Mouse (Mus musculus) gastrocnemius, adult 2 months (tissue): Measurements from ENCODE around the gene Rin3. TPM values are rescaled to one million over a fixed set of nuclear protein-coding genes. Genes with fewer than 3 reads are reported as not detected.
"Not testable (repeated sequence)": the region's sequence is repeated elsewhere in the genome, so short reads cannot be mapped to it uniquely, and the experiment has no call there.

Experiments used
- DNase-seq: peaks from one replicate; pipeline ENCODE4 v3.0.0; 2022
- H3K27ac ChIP-seq: fragments of 200-600 bp; 2 replicates; pipeline ENCODE4 v1.8.1; 2022; ENCODE audit warnings: mild to moderate bottlenecking
- H3K4me3 ChIP-seq: fragments of 200-600 bp; 2 replicates; pipeline ENCODE4 v1.8.1; 2022; ENCODE audit warnings: mild to moderate bottlenecking, moderate library complexity
- CTCF ChIP-seq: fragments of 200-600 bp; IDR thresholded peaks from 2 replicates; pipeline ENCODE4 v1.8.1; 2022; ENCODE audit warnings: antibody characterized with exemption, mild to moderate bottlenecking, moderate library complexity
- intact Hi-C: fragments of 180-260 bp; cut with DNase I; formaldehyde crosslinking; loops from one replicate; pipeline ENCODE4 v1.15.1; 2025
- total RNA-seq, 2 experiments: library from RNA; stranded (reverse); gene quantifications; 2 replicates each; pipeline ENCODE4 v1.2.3; 2021

The Rin3 gene
- total RNA-seq, 2 experiments from 2014 or later: 6.4 to 14.3 TPM

DNA sequence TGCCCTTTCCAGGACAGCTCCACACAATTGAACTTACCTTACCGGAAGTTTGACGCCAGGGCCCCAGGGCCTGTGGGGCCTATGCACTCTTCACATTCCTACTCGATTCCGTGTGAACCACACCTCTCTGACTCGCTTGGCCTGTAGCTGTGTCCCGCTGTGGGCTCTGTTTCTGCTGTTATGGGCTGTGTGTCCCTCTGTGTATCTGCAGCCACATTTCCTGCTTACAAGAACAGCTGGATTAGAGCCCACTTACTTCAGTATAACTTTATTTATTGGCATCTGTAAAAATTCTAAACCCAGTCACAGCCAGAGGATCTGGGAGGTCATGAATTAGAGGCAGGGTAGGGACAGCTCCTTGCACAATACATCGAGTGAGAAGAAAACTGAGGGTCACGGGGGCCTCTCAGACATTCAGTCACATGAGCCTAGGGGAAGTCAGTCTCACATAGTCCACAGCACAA lies 20.9 kb upstream of the Rin3 start:
- TF ChIP-seq CTCF: no peak
- peak overlapping the region; percentile 20; the same call in 1 of the 2 replicates for H3K27ac ChIP-seq
- H3K4me3 ChIP-seq: no peak overlapping the region
- no peak for DNase-seq
- intact Hi-C loops: no loop called here

DNA sequence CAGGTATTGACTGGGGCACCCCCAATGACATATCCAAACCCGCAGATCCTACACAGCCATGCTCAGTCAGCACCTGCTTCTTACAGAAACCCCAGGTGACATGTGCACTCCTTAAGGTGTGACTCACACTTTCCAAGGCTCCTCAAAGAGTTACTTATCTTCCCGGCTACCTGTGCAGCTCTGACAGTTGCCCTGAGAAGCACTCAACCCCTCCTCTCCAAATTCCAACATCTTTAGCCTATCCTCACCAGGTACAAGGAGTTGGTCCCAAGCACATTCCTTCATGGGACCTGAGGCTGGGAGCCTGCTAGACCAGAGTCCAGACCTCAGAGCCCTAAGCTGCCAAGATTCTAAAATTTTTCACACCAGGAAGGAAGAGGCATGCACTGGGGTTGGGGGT lies 20.0 kb upstream of the Rin3 start:
- intact Hi-C loops: no loop called here
- Histone ChIP-seq H3K27ac (no peak overlapping the region), H3K4me3 (no peak overlapping the region)
- no peak for DNase-seq
- no peak for TF ChIP-seq CTCF

GRCm38 (mm10) chr12:102263249-102263648 lies 19.6 kb upstream of the Rin3 start:
- TF ChIP-seq CTCF: no peak
- Histone ChIP-seq H3K27ac (no peak overlapping the region), H3K4me3 (no peak overlapping the region)
- intact Hi-C loops: no loop called here
- DNase-seq: no peak

DNA sequence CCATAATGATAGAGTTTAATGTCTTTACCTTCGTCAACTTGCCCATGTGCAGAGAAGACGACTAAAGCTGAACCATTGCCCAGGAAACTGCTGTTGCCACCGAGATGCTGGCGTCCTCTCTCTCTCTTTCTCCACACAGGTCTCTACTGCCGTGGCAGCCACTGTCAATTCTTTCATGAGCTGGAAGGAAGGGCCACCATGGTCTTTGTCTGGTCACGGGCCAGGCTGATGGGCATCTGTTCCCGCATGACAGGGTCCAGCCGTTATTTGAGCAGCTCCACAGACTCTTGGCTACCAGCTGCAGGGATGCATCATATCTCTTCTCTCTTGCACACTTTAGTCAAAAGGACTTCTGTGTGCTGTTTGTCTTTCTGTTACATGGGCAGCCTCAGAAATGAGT lies 16.4 kb upstream of the Rin3 start:
- Histone ChIP-seq H3K4me3 (no peak overlapping the region), H3K27ac (no peak overlapping the region)
- intact Hi-C loops: no loop called here
- DNase-seq: no peak
- no peak for TF ChIP-seq CTCF

DNA sequence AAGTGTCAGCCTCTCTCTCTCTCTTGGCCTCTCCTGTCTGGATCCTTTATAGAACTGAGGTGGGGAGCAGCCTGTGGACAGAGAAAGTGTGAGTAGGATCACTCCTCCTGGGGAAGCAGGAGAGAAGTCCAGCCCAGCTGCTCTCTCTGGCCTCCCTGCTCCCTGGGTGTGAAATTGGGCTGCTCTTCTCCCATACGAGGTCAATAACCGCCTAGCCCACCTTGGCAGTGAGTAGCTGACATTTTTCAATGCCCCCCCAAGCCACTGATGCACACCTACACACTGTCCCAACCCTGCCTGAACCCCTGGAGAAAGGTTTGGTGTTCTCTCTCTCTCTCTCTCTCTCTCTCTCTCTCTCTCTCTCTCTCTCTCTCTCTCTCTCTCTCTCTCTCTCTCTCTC lies 13.7 kb upstream of the Rin3 start:
- intact Hi-C loops: no loop called here
- no peak for TF ChIP-seq CTCF
- no peak for DNase-seq
- no peak overlapping the region for H3K4me3 ChIP-seq
- no peak overlapping the region for H3K27ac ChIP-seq

DNA sequence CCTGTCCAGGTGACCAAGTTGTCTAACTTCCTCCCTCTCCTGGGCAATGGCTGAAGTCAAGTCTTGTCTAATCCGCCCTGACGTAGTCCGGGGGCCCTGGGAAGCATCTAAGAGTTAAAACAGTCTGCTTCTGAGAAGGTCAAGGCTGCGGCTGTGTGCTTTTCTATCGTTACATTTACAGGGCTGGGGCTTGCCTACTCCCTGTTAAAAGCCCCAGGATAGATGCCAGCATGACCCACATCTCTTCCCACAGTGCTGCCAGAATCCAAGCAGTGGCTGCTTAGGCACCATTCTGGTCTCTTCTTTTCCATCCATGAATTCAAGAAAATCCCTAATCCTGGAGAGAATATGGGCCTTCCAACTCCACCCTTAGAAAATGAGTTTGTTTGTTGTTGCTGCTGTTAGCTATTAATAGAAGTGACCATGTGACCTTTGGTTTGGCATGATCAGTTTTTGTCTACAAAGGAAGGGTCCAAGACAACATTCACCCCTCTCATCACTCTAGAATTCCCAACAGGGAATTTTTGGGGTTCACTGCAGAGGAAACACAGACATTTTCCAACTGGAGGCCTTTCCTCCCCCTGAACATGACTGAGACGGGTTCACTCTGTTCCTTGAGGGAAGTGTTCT lies 12.0 kb upstream of the Rin3 start:
- no peak for DNase-seq
- no peak overlapping the region for H3K4me3 ChIP-seq
- intact Hi-C loops: no loop called here
- no peak for TF ChIP-seq CTCF
- H3K27ac ChIP-seq: peak overlapping the region; percentile 35

- intact Hi-C loops: no loop called here
- peak overlapping the region; percentile 35 for H3K27ac ChIP-seq
- no peak for TF ChIP-seq CTCF
- peak; percentile 56 for DNase-seq
- no peak overlapping the region for H3K4me3 ChIP-seq
Observed at GRCm38 (mm10) chr12:102271447-102271846, 11.4 kb upstream of the Rin3 start.

- peak; percentile 79 for DNase-seq
- no peak for TF ChIP-seq CTCF
- H3K27ac ChIP-seq: peak overlapping the region; percentile 46
- no peak overlapping the region for H3K4me3 ChIP-seq
- intact Hi-C loops: no loop called here
Observed at GRCm38 (mm10) chr12:102275833-102276443, 6.9 kb upstream of the Rin3 start.

DNA sequence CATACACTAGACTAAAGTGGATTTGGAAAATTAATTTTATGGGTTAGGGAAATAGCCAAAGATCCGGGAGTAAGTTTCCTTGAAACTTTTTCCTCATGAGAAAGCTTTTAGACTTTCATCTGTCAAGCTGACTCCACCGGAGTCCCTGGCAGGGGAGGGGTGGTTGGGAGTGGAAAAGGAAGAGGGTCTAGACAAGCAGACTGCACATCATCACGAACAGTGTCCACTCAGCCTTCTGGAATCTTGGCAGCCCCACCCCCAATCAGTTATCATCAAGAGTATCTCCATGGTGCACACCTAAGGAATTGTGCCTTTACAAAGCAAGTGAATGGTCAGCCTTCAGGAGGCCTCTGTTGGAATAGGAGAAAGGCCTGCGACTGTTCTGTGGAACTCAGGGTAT lies 2.6 kb upstream of the Rin3 start:
- H3K4me3 ChIP-seq, DNase-seq, H3K27ac ChIP-seq, intact Hi-C loops: not testable (repeated sequence)

DNA sequence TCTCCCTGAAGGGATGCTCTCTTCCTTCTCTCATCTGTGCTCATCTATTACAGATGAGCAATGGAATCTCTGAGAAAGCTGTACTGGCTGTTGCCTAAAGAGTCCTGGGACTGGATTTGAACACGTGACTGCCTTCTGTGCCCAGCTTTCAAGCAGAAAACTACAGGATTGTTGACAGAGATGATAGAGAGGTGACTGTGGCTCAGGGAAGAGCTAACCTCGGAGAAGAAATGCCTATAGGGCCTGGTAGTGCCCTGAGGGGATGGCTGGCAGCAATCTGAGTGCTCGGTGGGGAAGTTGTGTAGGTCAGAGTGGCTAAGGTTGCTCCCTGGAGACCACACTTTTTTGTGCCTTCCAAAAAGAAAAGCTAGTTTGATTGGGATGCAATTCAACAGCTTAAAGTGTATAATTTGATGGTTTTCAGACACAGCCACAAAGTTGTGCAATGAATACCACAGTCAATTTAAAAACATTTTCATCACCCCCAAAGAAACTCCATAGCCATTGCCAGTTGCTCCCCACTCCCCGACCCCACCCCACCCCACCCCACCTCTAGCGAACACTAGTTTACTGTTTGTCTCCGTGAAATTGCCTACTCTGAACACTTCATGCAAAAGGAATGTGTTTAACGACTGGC lies 1.9 kb upstream of the Rin3 start:
- Histone ChIP-seq H3K4me3 (no peak overlapping the region), H3K27ac (peak overlapping the region; percentile 61)
- TF ChIP-seq CTCF: no peak
- DNase-seq: peak; percentile 44
- intact Hi-C loops: no loop called here

DNA sequence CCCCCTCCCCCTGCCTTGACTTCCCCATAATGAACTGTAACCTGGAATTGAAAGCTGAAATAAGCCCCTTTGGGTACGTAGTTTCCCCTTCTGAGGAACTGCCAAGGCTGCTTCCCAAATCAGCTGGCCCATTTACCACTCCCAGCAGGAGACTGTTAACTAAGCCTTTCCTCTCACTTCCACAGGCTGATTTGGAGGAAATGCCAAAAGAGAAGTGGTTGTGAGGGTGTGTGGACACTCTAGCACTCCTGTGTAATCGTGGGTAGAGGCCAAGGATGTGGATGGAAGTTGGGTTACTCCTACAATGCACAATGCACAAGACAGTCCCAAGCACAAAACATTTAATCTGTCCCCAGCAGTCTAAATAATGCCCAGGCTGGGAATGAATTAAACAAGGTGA lies 722 bp upstream of the Rin3 start:
- peak overlapping the region; percentile 92 for H3K27ac ChIP-seq
- intact Hi-C loops: loop anchor here (2.0 kb wide), 1 partner anchor 43 kb away; no protein-coding TSS in a partner anchor
- no peak for TF ChIP-seq CTCF
- no peak for DNase-seq
- H3K4me3 ChIP-seq: peak overlapping the region; percentile 75

GRCm38 (mm10) chr12:102283483-102284266 lies 827 bp downstream of the Rin3 start:
- Histone ChIP-seq H3K27ac (peak overlapping the region; percentile 92), H3K4me3 (peak overlapping the region; percentile 75)
- peak; percentile 71 for DNase-seq
- intact Hi-C loops: loop anchor here (2.0 kb wide), 1 partner anchor 41 kb away; no protein-coding TSS in a partner anchor
- TF ChIP-seq CTCF: no peak

GRCm38 (mm10) chr12:102284267-102284610 lies 1.4 kb downstream of the Rin3 start:
- intact Hi-C loops: no loop called here
- H3K4me3 ChIP-seq: peak overlapping the region; percentile 75
- no peak for TF ChIP-seq CTCF
- H3K27ac ChIP-seq: peak overlapping the region; percentile 92
- no peak for DNase-seq
